Mouse (Mus musculus) duodenum, adult 2 months (tissue): Measurements from ENCODE around the gene Sfi1. TPM values are rescaled to one million over a fixed set of nuclear protein-coding genes. Genes with fewer than 3 reads are reported as not detected.

Experiments used
- polyA plus RNA-seq: library from polyadenylated mRNA; depleted of rRNA; stranded (reverse); fragments of >200 nt; gene quantifications from 2 replicates; pipeline ENCODE4 v1.2.3, GENCODE M21; 2012; ENCODE audit warnings: low replicate concordance; rRNA removed

The Sfi1 gene
- 13.9 and 19.6 TPM in 2 replicates for polyA plus RNA-seq

DNA sequence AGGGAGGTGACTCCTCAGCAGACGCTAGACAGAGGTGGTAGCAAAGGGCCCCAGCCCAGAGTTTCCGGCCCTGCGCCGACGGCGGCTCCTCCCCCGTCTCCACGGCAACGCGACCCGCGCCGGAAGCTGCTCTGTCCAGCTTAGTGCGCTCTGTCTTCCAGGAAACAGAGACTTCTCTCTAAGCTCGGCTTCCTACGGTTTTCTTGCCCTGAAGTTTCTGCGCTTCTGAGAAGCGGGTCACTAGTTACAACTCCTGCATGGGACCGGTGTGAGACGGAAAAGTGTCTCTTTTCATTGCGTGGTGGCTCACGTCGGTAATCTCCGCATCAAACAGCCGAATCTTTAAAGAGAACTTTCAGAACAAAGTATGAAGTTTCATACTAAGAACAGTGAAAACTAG is at the start of gene Sfi1:
Gene Sfi1, minus strand, starts transcription at position 101 of the 400 bp plus-strand sequence.

DNA sequence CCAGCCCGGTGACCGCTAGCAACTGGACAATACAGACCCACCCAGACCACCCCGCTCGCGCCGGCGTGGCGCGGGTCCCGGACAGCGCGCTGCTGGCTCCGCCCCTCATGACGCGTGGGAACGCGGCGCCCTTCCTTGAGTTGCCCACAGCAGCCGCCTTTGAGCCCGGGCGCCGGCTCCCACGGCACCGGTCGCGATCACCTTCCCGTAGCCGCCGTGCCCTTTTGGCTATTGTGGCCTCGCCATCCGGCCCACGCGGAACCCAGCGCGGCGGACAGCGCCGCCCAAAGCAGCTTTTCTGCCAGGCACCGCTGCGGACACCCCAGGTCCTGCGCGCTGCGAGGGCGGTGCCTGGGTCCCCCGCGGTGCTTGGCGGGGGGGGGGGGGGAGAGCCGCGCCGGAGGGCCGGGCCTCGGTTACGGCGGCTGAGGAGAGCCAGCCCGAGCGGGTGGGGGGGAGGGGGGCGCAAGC is 9.0 kb upstream of the Sfi1 start, which contains the start of gene Eif4enif1:
Gene Eif4enif1, plus strand, starts transcription at position 162 of the 471 bp plus-strand sequence.

Other genes with a start within 250 kb of the Sfi1 start
- gene Eif4enif1, start 8.9 kb upstream of the Sfi1 start, polyA plus RNA-seq: 22.9 and 30.3 TPM in 2 replicates
- gene Drg1, start 73.0 kb upstream of the Sfi1 start, polyA plus RNA-seq: 3.3 and 3.5 TPM in 2 replicates
- gene Patz1, start 95.4 kb upstream of the Sfi1 start, polyA plus RNA-seq: 11.2 and 16.9 TPM in 2 replicates
- gene Pik3ip1, start 136.9 kb upstream of the Sfi1 start, polyA plus RNA-seq: 6.7 and 8.3 TPM in 2 replicates
- 44.2 and 68.7 TPM in 2 replicates for gene Limk2, start 215.7 kb upstream of the Sfi1 start, polyA plus RNA-seq